Mouse (Mus musculus): ENCODE data around the gene Tceanc2.

Gene Tceanc2

GRCm38 (mm10) chr4:107084343-107084742, 94.6 kb downstream of the Tceanc2 start:
- no peak for DNase-seq (ENCODE audit: low read depth, low spot score)
